ENCODE assay signal across 27 mouse cellular contexts in genomic region chr10:13448283-13449045, GRCm38 (mm10). TPM values are rescaled to one million over a fixed set of nuclear protein-coding genes. Genes with fewer than 3 reads are reported as not detected.
DNase-seq lines count a peak whose midpoint lies in the region; ATAC-seq and TF ChIP-seq lines count a peak whose summit lies in the region.
"Had no signal": no experiment of that assay in that cellular context is flagged by ENCODE, and none has a peak within 500 bp of the region (broad histone marks: within the 10 kb centered on the region; RNA-seq: fewer than 3 reads in every experiment).

No protein-coding gene starts in this region.

- peak; percentile 67; the same call in 1 of the 2 replicates for ATAC-seq in kidney, embryonic 16.5 days (ENCODE audit: low FRiP score, low TSS enrichment)
- no peak; the same call in 1 of the 2 replicates for ATAC-seq in stomach, embryonic 14.5 days (ENCODE audit: insufficient number of reproducible peaks, insufficient read depth, low FRiP score, low read depth)
- ATAC-seq in stomach, postnatal 0 days (ENCODE audit: low FRiP score, low TSS enrichment) = no peak
- ATAC-seq: forebrain, embryonic 16.5 days; midbrain, embryonic 16.5 days had no signal

- no peak for TF ChIP-seq CTCF in stomach, postnatal 0 days (IDR thresholded peaks at IDR 0.05; ENCODE audit: low read depth)

- H3K36me3 ChIP-seq in heart, embryonic 10.5 days = no peaks in the 10 kb centered on the region
- no peaks in the 10 kb centered on the region for H3K36me3 ChIP-seq in kidney, embryonic 16.5 days (ENCODE audit: insufficient read depth, low read length)
- no peaks in the 10 kb centered on the region for H3K36me3 ChIP-seq in stomach, embryonic 14.5 days (ENCODE audit: control insufficient read depth, insufficient read depth, low read length)
- H3K36me3 ChIP-seq in stomach, postnatal 0 days (ENCODE audit: control insufficient read depth, insufficient read depth, low read length) = no peaks in the 10 kb centered on the region
- H3K36me3 ChIP-seq: embryonic facial prominence, embryonic 15.5 days; heart, embryonic 13.5 days; hindbrain, embryonic 15.5 days; neural tube, embryonic 12.5 days; stomach, embryonic 15.5 days had no signal

- H3K9me3 ChIP-seq in heart, embryonic 10.5 days = no peaks in the 10 kb centered on the region
- H3K9me3 ChIP-seq in kidney, embryonic 16.5 days (ENCODE audit: low read length) = no peaks in the 10 kb centered on the region
- no peaks in the 10 kb centered on the region for H3K9me3 ChIP-seq in stomach, embryonic 14.5 days (ENCODE audit: control insufficient read depth, low read depth, low read length)
- no peaks in the 10 kb centered on the region for H3K9me3 ChIP-seq in stomach, postnatal 0 days (ENCODE audit: control insufficient read depth, low read length)
- H3K9me3 ChIP-seq: embryonic facial prominence, embryonic 15.5 days; heart, embryonic 13.5 days; hindbrain, embryonic 15.5 days; neural tube, embryonic 12.5 days; stomach, embryonic 15.5 days had no signal

- no peak overlapping the region for H3K4me3 ChIP-seq in heart, embryonic 10.5 days
- no peak overlapping the region for H3K4me3 ChIP-seq in kidney, embryonic 16.5 days (ENCODE audit: low read length)
- H3K4me3 ChIP-seq in stomach, embryonic 14.5 days (ENCODE audit: low read depth, low read length) = no peak overlapping the region
- H3K4me3 ChIP-seq in stomach, postnatal 0 days (ENCODE audit: low read depth, low read length) = no peak overlapping the region
- H3K4me3 ChIP-seq: embryonic facial prominence, embryonic 15.5 days; gastrocnemius, adult 2 months; heart, adult 2 months; heart, embryonic 13.5 days; hindbrain, embryonic 15.5 days; neural tube, embryonic 12.5 days; stomach, embryonic 15.5 days had no signal

- H3K9ac ChIP-seq in kidney, embryonic 16.5 days (replicated peaks; ENCODE audit: low read length) = no peak overlapping the region
- no peak overlapping the region for H3K9ac ChIP-seq in stomach, embryonic 14.5 days (replicated peaks; ENCODE audit: low read depth, low read length)
- H3K9ac ChIP-seq in stomach, postnatal 0 days (ENCODE audit: low read length) = no peak overlapping the region
- H3K9ac ChIP-seq: embryonic facial prominence, embryonic 15.5 days; heart, embryonic 13.5 days; hindbrain, embryonic 15.5 days; neural tube, embryonic 12.5 days; stomach, embryonic 15.5 days had no signal

- no peaks in the 10 kb centered on the region for H3K27me3 ChIP-seq in heart, embryonic 10.5 days (ENCODE audit: insufficient read depth, poor library complexity, severe bottlenecking)
- no peaks in the 10 kb centered on the region for H3K27me3 ChIP-seq in kidney, embryonic 16.5 days (ENCODE audit: insufficient read depth, low read length)
- no peaks in the 10 kb centered on the region for H3K27me3 ChIP-seq in stomach, embryonic 14.5 days (ENCODE audit: control insufficient read depth, insufficient read depth, low read length)
- no peaks in the 10 kb centered on the region for H3K27me3 ChIP-seq in stomach, postnatal 0 days (ENCODE audit: control insufficient read depth, insufficient read depth, low read length)
- H3K27me3 ChIP-seq: embryonic facial prominence, embryonic 15.5 days; heart, embryonic 13.5 days; hindbrain, embryonic 15.5 days; neural tube, embryonic 12.5 days; stomach, embryonic 15.5 days had no signal

- no peak overlapping the region for H3K27ac ChIP-seq in heart, embryonic 10.5 days
- peak overlapping the region; percentile 46 for H3K27ac ChIP-seq in kidney, embryonic 16.5 days (ENCODE audit: low read length)
- H3K27ac ChIP-seq in stomach, embryonic 14.5 days (ENCODE audit: low read length) = 0 out of 2 replicates have a peak overlapping the region, but pooled peaks have one; percentile 24
- H3K27ac ChIP-seq in stomach, postnatal 0 days (replicated peaks) = no peak overlapping the region
- H3K27ac ChIP-seq: embryonic facial prominence, embryonic 15.5 days; gastrocnemius, adult 2 months; heart, adult 2 months; hindbrain, embryonic 15.5 days; neural tube, embryonic 12.5 days; stomach, embryonic 15.5 days had no signal

- WGBS in heart, embryonic 10.5 days = 79% methylated on average over 7 of the region's 7 CpGs
- 29% methylated on average over 7 of the region's 7 CpGs for WGBS in kidney, embryonic 16.5 days
- WGBS in stomach, embryonic 14.5 days = 64% methylated on average over 7 of the region's 7 CpGs
- 57% methylated on average over 7 of the region's 7 CpGs for WGBS in stomach, postnatal 0 days

- H3K4me1 ChIP-seq in heart, embryonic 10.5 days = peaks cover 16% of the 10 kb centered on the region; the same call in 1 of the 2 replicates
- peaks cover 17% of the 10 kb centered on the region; the same call in 1 of the 2 replicates for H3K4me1 ChIP-seq in kidney, embryonic 16.5 days (ENCODE audit: insufficient read depth, low read length)
- 0 out of 2 replicates have a peak, but pooled peaks cover 7% of the 10 kb centered on the region for H3K4me1 ChIP-seq in stomach, embryonic 14.5 days (ENCODE audit: control insufficient read depth, insufficient read depth, low read length)
- H3K4me1 ChIP-seq in stomach, postnatal 0 days (replicated peaks; ENCODE audit: control insufficient read depth, insufficient read depth) = peaks cover 4% of the 10 kb centered on the region; the same call in 1 of the 2 replicates
- H3K4me1 ChIP-seq: hindbrain, embryonic 15.5 days; neural tube, embryonic 12.5 days had no signal

- no peak for TF ChIP-seq EP300 in stomach, postnatal 0 days (optimal IDR thresholded peaks at IDR 0.05)

- no peak overlapping the region for H3K4me2 ChIP-seq in kidney, embryonic 16.5 days (replicated peaks; ENCODE audit: low read depth, low read length)
- H3K4me2 ChIP-seq in stomach, embryonic 14.5 days (replicated peaks; ENCODE audit: low read depth, low read length) = no peak overlapping the region
- no peak overlapping the region for H3K4me2 ChIP-seq in stomach, postnatal 0 days (replicated peaks; ENCODE audit: low read depth)
- H3K4me2 ChIP-seq: embryonic facial prominence, embryonic 15.5 days; heart, embryonic 13.5 days; hindbrain, embryonic 15.5 days; midbrain, embryonic 11.5 days; neural tube, embryonic 12.5 days; stomach, embryonic 15.5 days had no signal

- DNase-seq in heart, adult 11 months = peak; percentile 49
- no peak for DNase-seq in heart, embryonic 10.5 days (ENCODE audit: low spot score)
- DNase-seq in kidney, adult 18-20 months = no peak
- DNase-seq in stomach, postnatal 0 days (ENCODE audit: low spot score) = no peak
- no peak for DNase-seq in cerebellum, adult 18-20 months
- DNase-seq in ovary, adult 18-20 months (ENCODE audit: low spot score) = no peak
- DNase-seq: adrenal gland, postnatal 25 days; cerebellum, adult 11-12 months; gastrocnemius, adult 2 months; gastrocnemius, postnatal 36 days; heart, adult 2 months; heart, postnatal 10 days; kidney, adult 8-10 months; kidney, postnatal 4 days; lung, postnatal 36 days; thymus, adult 18-20 months; thymus, postnatal 25 days had no signal

RNA-seq across cellular contexts. Expression of gene Phactr2, which starts 25.7 kb away (rescaled TPM):
- polyA plus RNA-seq in heart, embryonic 10.5 days (2016; fragmentation: Nextera tagmentation; extraction: Ambion mirVana) = 53.3 and 54.6 TPM in 2 replicates
- 20.7 and 26.9 TPM in 2 replicates for polyA plus RNA-seq in kidney, embryonic 16.5 days (2015; fragmentation: Nextera tagmentation; extraction: Ambion mirVana)
- 48.8 and 50.0 TPM in 2 replicates for polyA plus RNA-seq in stomach, embryonic 14.5 days (2014; fragmentation: Nextera tagmentation; extraction: Ambion mirVana)
- 16.8 and 19.6 TPM in 2 replicates for polyA plus RNA-seq in stomach, postnatal 0 days (2015; fragmentation: Nextera tagmentation; extraction: Ambion mirVana)

RNA-seq across cellular contexts. Expression of gene Fuca2, which starts 50.9 kb away (rescaled TPM):
- polyA plus RNA-seq in heart, embryonic 10.5 days (2016; fragmentation: Nextera tagmentation; extraction: Ambion mirVana) = 41.2 and 51.9 TPM in 2 replicates
- 118 and 127 TPM in 2 replicates for polyA plus RNA-seq in kidney, embryonic 16.5 days (2015; fragmentation: Nextera tagmentation; extraction: Ambion mirVana)
- 59.0 and 63.8 TPM in 2 replicates for polyA plus RNA-seq in stomach, embryonic 14.5 days (2014; fragmentation: Nextera tagmentation; extraction: Ambion mirVana)
- polyA plus RNA-seq in stomach, postnatal 0 days (2015; fragmentation: Nextera tagmentation; extraction: Ambion mirVana) = 97.3 and 100 TPM in 2 replicates

Comparison
In these comparisons a context has a peak if more than half of its experiments do, and no peak if none do; other contexts are left out.
1. H3K27ac ChIP-seq: peak in kidney, embryonic 16.5 days (single experiment) and stomach, embryonic 14.5 days (single experiment); none in heart, embryonic 10.5 days (single experiment) and stomach, postnatal 0 days (single experiment).